Mouse (Mus musculus): ENCODE results near the gene Slc4a5. TPM values are rescaled to one million over a fixed set of nuclear protein-coding genes. Genes with fewer than 3 reads are reported as not detected.

Gene Slc4a5
- polyA plus RNA-seq (2014; fragmentation: Nextera tagmentation; extraction: Ambion mirVana), result 0.11 and 0.16 TPM in 2 replicates

GRCm38 (mm10) chr6:83219814-83220213, at the start of gene Slc4a5:
Slc4a5 (plus strand) TSS chr6:83219828.
- 74% methylated on average over 3 of the region's 3 CpGs for WGBS
- ATAC-seq (ENCODE audit: insufficient number of reproducible peaks, insufficient read depth, low FRiP score, low read depth), result no peak
- Histone ChIP-seq H3K4me1 (ENCODE audit: control insufficient read depth in 2 of 2, insufficient read depth in 2 of 2, low read length in 2 of 2) (no peaks in the 10 kb centered on the region; a peak in 1 of 4 replicates), H3K4me2 (ENCODE audit: low read length) (no peak within 1 kb of the TSS), H3K4me3 (ENCODE audit: control insufficient read depth in 1 of 2, insufficient read depth in 1 of 2, low read depth in 1 of 2, low read length in 2 of 2) (no peak within 1 kb of the TSS), H3K9ac (ENCODE audit: low read length) (no peak within 1 kb of the TSS), H3K9me3 (ENCODE audit: control insufficient read depth, low read length) (no peaks in the 10 kb centered on the region), H3K27ac (replicated peaks in 1 of 2; ENCODE audit: control insufficient read depth in 1 of 2, insufficient read depth in 1 of 2, low read depth in 2 of 2, low read length in 2 of 2) (no peak within 1 kb of the TSS), H3K36me3 (ENCODE audit: control insufficient read depth, insufficient read depth, low read length) (no peaks in the 10 kb centered on the region), H3K27me3 (ENCODE audit: control insufficient read depth, insufficient read depth, low read length) (no peaks in the 10 kb centered on the region)

GRCm38 (mm10) chr6:83169872-83170271, 49.8 kb upstream of the Slc4a5 start:
- Histone ChIP-seq H3K4me3 (ENCODE audit: control insufficient read depth in 1 of 2, insufficient read depth in 1 of 2, low read depth in 1 of 2, low read length in 2 of 2) (no peak overlapping the region), H3K27ac (replicated peaks in 1 of 2; ENCODE audit: control insufficient read depth in 1 of 2, insufficient read depth in 1 of 2, low read depth in 2 of 2, low read length in 2 of 2) (no peak overlapping the region), H3K36me3 (ENCODE audit: control insufficient read depth, insufficient read depth, low read length) (no peaks in the 10 kb centered on the region; the same call in 1 of the 2 replicates), H3K27me3 (ENCODE audit: control insufficient read depth, insufficient read depth, low read length) (no peaks in the 10 kb centered on the region), H3K4me2 (ENCODE audit: low read length) (no peak overlapping the region), H3K9ac (ENCODE audit: low read length) (no peak overlapping the region), H3K4me1 (ENCODE audit: control insufficient read depth in 2 of 2, insufficient read depth in 2 of 2, low read length in 2 of 2) (peaks cover 0 to 16% of the 10 kb centered on the region in 2 experiments; a peak in 2 of 4 replicates), H3K9me3 (ENCODE audit: control insufficient read depth, low read length) (no peaks in the 10 kb centered on the region)
- ATAC-seq (ENCODE audit: insufficient number of reproducible peaks, insufficient read depth, low FRiP score, low read depth), result no peak
- 75% methylated on average over 5 of the region's 5 CpGs for WGBS

- Histone ChIP-seq H3K4me3 (ENCODE audit: control insufficient read depth in 1 of 2, insufficient read depth in 1 of 2, low read depth in 1 of 2, low read length in 2 of 2) (no peak overlapping the region), H3K4me2 (ENCODE audit: low read length) (no peak overlapping the region), H3K4me1 (ENCODE audit: control insufficient read depth in 2 of 2, insufficient read depth in 2 of 2, low read length in 2 of 2) (peaks cover 0 to 12% of the 10 kb centered on the region in 2 experiments; a peak in 2 of 4 replicates), H3K27me3 (ENCODE audit: control insufficient read depth, insufficient read depth, low read length) (no peaks in the 10 kb centered on the region), H3K9ac (ENCODE audit: low read length) (no peak overlapping the region), H3K9me3 (ENCODE audit: control insufficient read depth, low read length) (no peaks in the 10 kb centered on the region), H3K36me3 (ENCODE audit: control insufficient read depth, insufficient read depth, low read length) (peaks cover 4% of the 10 kb centered on the region; the same call in 1 of the 2 replicates), H3K27ac (replicated peaks in 1 of 2; ENCODE audit: control insufficient read depth in 1 of 2, insufficient read depth in 1 of 2, low read depth in 2 of 2, low read length in 2 of 2) (no peak overlapping the region)
- ATAC-seq (ENCODE audit: insufficient number of reproducible peaks, insufficient read depth, low FRiP score, low read depth), result no peak
- WGBS, result 87% methylated on average over 5 of the region's 5 CpGs
Observed at GRCm38 (mm10) chr6:83171063-83171462, 48.6 kb upstream of the Slc4a5 start.

- Histone ChIP-seq H3K4me3 (ENCODE audit: control insufficient read depth in 1 of 2, insufficient read depth in 1 of 2, low read depth in 1 of 2, low read length in 2 of 2) (no peak overlapping the region), H3K4me1 (ENCODE audit: control insufficient read depth in 2 of 2, insufficient read depth in 2 of 2, low read length in 2 of 2) (peaks cover 0 to 2% of the 10 kb centered on the region in 2 experiments; a peak in 1 of 4 replicates), H3K9ac (ENCODE audit: low read length) (no peak overlapping the region), H3K4me2 (ENCODE audit: low read length) (no peak overlapping the region), H3K9me3 (ENCODE audit: control insufficient read depth, low read length) (no peaks in the 10 kb centered on the region), H3K27ac (replicated peaks in 1 of 2; ENCODE audit: control insufficient read depth in 1 of 2, insufficient read depth in 1 of 2, low read depth in 2 of 2, low read length in 2 of 2) (no peak overlapping the region), H3K27me3 (ENCODE audit: control insufficient read depth, insufficient read depth, low read length) (no peaks in the 10 kb centered on the region), H3K36me3 (ENCODE audit: control insufficient read depth, insufficient read depth, low read length) (peaks cover 4% of the 10 kb centered on the region; the same call in 1 of the 2 replicates)
- 69% methylated on average over 9 of the region's 9 CpGs for WGBS
- ATAC-seq (ENCODE audit: insufficient number of reproducible peaks, insufficient read depth, low FRiP score, low read depth), result no peak
Observed at GRCm38 (mm10) chr6:83172240-83172920, 47.2 kb upstream of the Slc4a5 start.

- H3K4me1 ChIP-seq (ENCODE audit: control insufficient read depth in 2 of 2, insufficient read depth in 2 of 2, low read length in 2 of 2), result peaks cover 8 to 13% of the 10 kb centered on the region in 2 experiments
- no peak overlapping the region for H3K27ac ChIP-seq (replicated peaks in 1 of 2; ENCODE audit: control insufficient read depth in 1 of 2, insufficient read depth in 1 of 2, low read depth in 2 of 2, low read length in 2 of 2)
- no peak overlapping the region for H3K9ac ChIP-seq (ENCODE audit: low read length)
- no peak overlapping the region for H3K4me2 ChIP-seq (ENCODE audit: low read length)
- ATAC-seq (ENCODE audit: insufficient number of reproducible peaks, insufficient read depth, low FRiP score, low read depth), result no peak
- no peak overlapping the region for H3K4me3 ChIP-seq (ENCODE audit: control insufficient read depth in 1 of 2, insufficient read depth in 1 of 2, low read depth in 1 of 2, low read length in 2 of 2)
- H3K9me3 ChIP-seq (ENCODE audit: control insufficient read depth, low read length), result no peaks in the 10 kb centered on the region
- H3K36me3 ChIP-seq (ENCODE audit: control insufficient read depth, insufficient read depth, low read length), result 0 out of 2 replicates have a peak, but pooled peaks cover 6% of the 10 kb centered on the region
- no peaks in the 10 kb centered on the region for H3K27me3 ChIP-seq (ENCODE audit: control insufficient read depth, insufficient read depth, low read length)
- WGBS, result 84% methylated on average over 8 of the region's 8 CpGs
Observed at GRCm38 (mm10) chr6:83175996-83176395, 43.6 kb upstream of the Slc4a5 start.

- peaks cover 8 to 13% of the 10 kb centered on the region in 2 experiments for H3K4me1 ChIP-seq (ENCODE audit: control insufficient read depth in 2 of 2, insufficient read depth in 2 of 2, low read length in 2 of 2)
- peak overlapping the region; percentile 65 for H3K4me2 ChIP-seq (ENCODE audit: low read length)
- peak overlapping the region; percentile 64 for H3K9ac ChIP-seq (ENCODE audit: low read length)
- 0 out of 2 replicates have a peak, but pooled peaks have one; percentile 41 for ATAC-seq (ENCODE audit: insufficient number of reproducible peaks, insufficient read depth, low FRiP score, low read depth)
- H3K27me3 ChIP-seq (ENCODE audit: control insufficient read depth, insufficient read depth, low read length), result no peaks in the 10 kb centered on the region
- peak overlapping the region; percentile 21 to 31 for H3K4me3 ChIP-seq (ENCODE audit: control insufficient read depth in 1 of 2, insufficient read depth in 1 of 2, low read depth in 1 of 2, low read length in 2 of 2)
- WGBS, result 27% methylated on average over 12 of the region's 12 CpGs
- peaks cover 37% of the 10 kb centered on the region for H3K36me3 ChIP-seq (ENCODE audit: control insufficient read depth, insufficient read depth, low read length)
- no peaks in the 10 kb centered on the region for H3K9me3 ChIP-seq (ENCODE audit: control insufficient read depth, low read length)
- no peak overlapping the region for H3K27ac ChIP-seq (replicated peaks in 1 of 2; ENCODE audit: control insufficient read depth in 1 of 2, insufficient read depth in 1 of 2, low read depth in 2 of 2, low read length in 2 of 2)
Observed at GRCm38 (mm10) chr6:83179390-83180117, 40.1 kb upstream of the Slc4a5 start.

GRCm38 (mm10) chr6:83180605-83181004, 39.0 kb upstream of the Slc4a5 start:
- H3K4me1 ChIP-seq (ENCODE audit: control insufficient read depth in 2 of 2, insufficient read depth in 2 of 2, low read length in 2 of 2), result peaks cover 8 to 15% of the 10 kb centered on the region in 2 experiments
- peaks cover 42% of the 10 kb centered on the region for H3K36me3 ChIP-seq (ENCODE audit: control insufficient read depth, insufficient read depth, low read length)
- 79% methylated on average over 6 of the region's 6 CpGs for WGBS
- no peak overlapping the region for H3K27ac ChIP-seq (replicated peaks in 1 of 2; ENCODE audit: control insufficient read depth in 1 of 2, insufficient read depth in 1 of 2, low read depth in 2 of 2, low read length in 2 of 2)
- H3K27me3 ChIP-seq (ENCODE audit: control insufficient read depth, insufficient read depth, low read length), result no peaks in the 10 kb centered on the region
- no peaks in the 10 kb centered on the region for H3K9me3 ChIP-seq (ENCODE audit: control insufficient read depth, low read length)
- no peak overlapping the region for H3K4me3 ChIP-seq (ENCODE audit: control insufficient read depth in 1 of 2, insufficient read depth in 1 of 2, low read depth in 1 of 2, low read length in 2 of 2)
- no peak for ATAC-seq (ENCODE audit: insufficient number of reproducible peaks, insufficient read depth, low FRiP score, low read depth)
- no peak overlapping the region for H3K9ac ChIP-seq (ENCODE audit: low read length)
- H3K4me2 ChIP-seq (ENCODE audit: low read length), result no peak overlapping the region
